Mouse (Mus musculus) large intestine, adult 2 months (tissue): Measurements from ENCODE around the gene Ywhag. TPM values are rescaled to one million over a fixed set of nuclear protein-coding genes. Genes with fewer than 3 reads are reported as not detected.

Experiments used
- DNase-seq: peaks from one replicate; pipeline ENCODE4 v3.0.0-alpha.2; 2012; ENCODE audit warnings: low read depth, low spot score
- WGBS: fragments of 180-500 bp; shearing (Covaris S2); methylation state at CpG from one replicate; pipeline ENCODE4 v1.1.7; 2018; 5-methylcytosine and 5-hydroxymethylcytosine counted together
- polyA plus RNA-seq: library from polyadenylated mRNA; depleted of rRNA; stranded (reverse); fragments of >200 nt; gene quantifications from 2 replicates; pipeline ENCODE4 v1.2.3, GENCODE M21; 2012; rRNA removed

Ywhag gene
- 41.6 and 44.1 TPM in 2 replicates for polyA plus RNA-seq

- WGBS: under 1% methylated on average over 47 of the region's 48 CpGs
- peak; percentile 82 for DNase-seq
Observed at GRCm38 (mm10) chr5:135934481-135935175, at the start of gene Ywhag. TSS of gene Ywhag (minus strand) at chr5:135934616.

- 40% methylated on average over 6 of the region's 6 CpGs for whole genome bisulfite sequencing
- no peak for DNase-seq
Observed at GRCm38 (mm10) chr5:135982398-135982797, 48.0 kb upstream of the Ywhag start.

GRCm38 (mm10) chr5:135979904-135980303 lies 45.5 kb upstream of the Ywhag start, which contains the start of gene Zp3:
TSS of gene Zp3 (plus strand) at chr5:135980099.
- DNase-seq: no peak
- 68% methylated on average over 8 of the region's 8 CpGs for WGBS

- 77% methylated on average over 5 of the region's 5 CpGs for WGBS
- DNase-seq: no peak
Observed at GRCm38 (mm10) chr5:135979381-135979780, 45.0 kb upstream of the Ywhag start.

- WGBS: 92% methylated on average over 8 of the region's 8 CpGs
Observed at GRCm38 (mm10) chr5:135975893-135976668, 41.7 kb upstream of the Ywhag start.

GRCm38 (mm10) chr5:135974365-135974764 lies 39.9 kb upstream of the Ywhag start, which contains the start of gene Ssc4d:
TSS of gene Ssc4d (minus strand) at chr5:135974531.
- DNase-seq: no peak
- 29% methylated on average over 9 of the region's 9 CpGs for WGBS

More at GRCm38 (mm10) chr5:135975893-135976668, 41.7 kb upstream of the Ywhag start:
- DNase-seq: no peak

GRCm38 (mm10) chr5:135971876-135972275 lies 37.5 kb upstream of the Ywhag start:
- DNase-seq: no peak
- 80% methylated on average over 7 of the region's 7 CpGs for WGBS

GRCm38 (mm10) chr5:135970247-135970646 lies 35.8 kb upstream of the Ywhag start:
- WGBS: 65% methylated on average over 6 of the region's 6 CpGs
- DNase-seq: no peak

GRCm38 (mm10) chr5:135968781-135969180 lies 34.4 kb upstream of the Ywhag start:
- no peak for DNase-seq
- 76% methylated on average over 1 of the region's 1 CpGs for WGBS

- DNase-seq: no peak
- WGBS: 52% methylated on average over 9 of the region's 9 CpGs
Observed at GRCm38 (mm10) chr5:135966866-135967265, 32.5 kb upstream of the Ywhag start.

GRCm38 (mm10) chr5:135965501-135965930 lies 31.1 kb upstream of the Ywhag start:
- no peak for DNase-seq
- 7% methylated on average over 24 of the region's 24 CpGs for WGBS

- 10% methylated on average over 6 of the region's 6 CpGs for WGBS
- no peak for DNase-seq
Observed at GRCm38 (mm10) chr5:135963280-135963627, 28.8 kb upstream of the Ywhag start.

- peak; percentile 99 for DNase-seq
Observed at GRCm38 (mm10) chr5:135962492-135963279, 28.3 kb upstream of the Ywhag start.

GRCm38 (mm10) chr5:135962125-135962491 lies 27.7 kb upstream of the Ywhag start:
- 1% methylated on average over 11 of the region's 11 CpGs for WGBS

More at GRCm38 (mm10) chr5:135962492-135963279, 28.3 kb upstream of the Ywhag start:
- under 1% methylated on average over 64 of the region's 64 CpGs for WGBS

GRCm38 (mm10) chr5:135960909-135961635 lies 26.7 kb upstream of the Ywhag start:
- no peak for DNase-seq
- 96% methylated on average over 15 of the region's 15 CpGs for WGBS

More at GRCm38 (mm10) chr5:135962125-135962491, 27.7 kb upstream of the Ywhag start:
- no peak for DNase-seq

- 83% methylated on average over 7 of the region's 7 CpGs for WGBS
- DNase-seq: no peak
Observed at GRCm38 (mm10) chr5:135959911-135960310, 25.5 kb upstream of the Ywhag start.

- WGBS: 77% methylated on average over 4 of the region's 4 CpGs
- no peak for DNase-seq
Observed at GRCm38 (mm10) chr5:135958367-135958766, 24.0 kb upstream of the Ywhag start.

GRCm38 (mm10) chr5:135957207-135957974 lies 23.0 kb upstream of the Ywhag start:
- peak; percentile 93 for DNase-seq
- 4% methylated on average over 28 of the region's 28 CpGs for WGBS
